Mouse (Mus musculus) hindbrain, postnatal 0 days (tissue): ENCODE results near the gene Shprh. TPM values are rescaled to one million over a fixed set of nuclear protein-coding genes. Genes with fewer than 3 reads are reported as not detected.

ENCODE experiments used
- ATAC-seq: fragments of 200-750 bp; cut with Nextera tagmentation; 2 replicates; pipeline ENCODE4 v1.8.0; 2017; ENCODE audit warnings: mild to moderate bottlenecking, moderate TSS enrichment, moderate library complexity
- DNase-seq: peaks from one replicate; pipeline ENCODE4 v3.0.0-alpha.2; 2015; ENCODE audit warnings: low spot score
- H3K27ac ChIP-seq: fragments of 300-500 bp; sonication (generic); 2 replicates; pipeline ENCODE4 v1.5.1; 2014; ENCODE audit warnings: mild to moderate bottlenecking
- H3K27me3 ChIP-seq: fragments of 300-500 bp; sonication (generic); 2 replicates; pipeline ENCODE4 v1.6.1; 2014; ENCODE audit warnings: low read length, mixed read lengths; ENCODE audit not compliant: insufficient read depth
- H3K36me3 ChIP-seq: fragments of 300-500 bp; sonication (generic); 2 replicates; pipeline ENCODE4 v1.6.1; 2014; ENCODE audit warnings: low read length, mixed read lengths; ENCODE audit not compliant: insufficient read depth
- H3K4me1 ChIP-seq: fragments of 300-500 bp; sonication (generic); 2 replicates; pipeline ENCODE4 v1.6.1; 2014; ENCODE audit warnings: antibody characterized with exemption, low read length, mixed read lengths; ENCODE audit not compliant: insufficient read depth
- H3K4me2 ChIP-seq: fragments of 300-500 bp; sonication (generic); 2 replicates; pipeline ENCODE4 v1.6.1; 2014; ENCODE audit warnings: low read depth, mild to moderate bottlenecking, low read length, moderate library complexity, mixed read lengths
- H3K4me3 ChIP-seq: fragments of 300-500 bp; sonication (generic); 2 replicates; pipeline ENCODE4 v1.5.1; 2014; ENCODE audit warnings: low read length
- H3K9ac ChIP-seq: fragments of 300-500 bp; sonication (generic); replicated peaks from 2 replicates; pipeline ENCODE4 v1.6.1; 2014; ENCODE audit warnings: mild to moderate bottlenecking, low read length, moderate library complexity, mixed read lengths
- H3K9me3 ChIP-seq: fragments of 300-500 bp; sonication (generic); 2 replicates; pipeline ENCODE4 v1.6.1; 2016; ENCODE audit warnings: low read length, mixed read lengths
- CTCF ChIP-seq: IDR thresholded peaks from 2 replicates; pipeline ENCODE4 v1.5.1; 2016; ENCODE audit warnings: antibody characterized with exemption, control low read depth, low read depth
- WGBS: fragments of 180-500 bp; shearing (Covaris S2); extraction: QIAGEN DNeasy Blood & Tissue Kit; methylation state at CpG from one replicate; pipeline ENCODE4 v1.1.7; 2014; 5-methylcytosine and 5-hydroxymethylcytosine counted together
- polyA plus RNA-seq: library from polyadenylated mRNA; unstranded; fragments of >200 nt; fragmentation: Nextera tagmentation; extraction: Ambion mirVana; gene quantifications from 2 replicates; pipeline ENCODE4 v1.2.1, GENCODE M21; 2015
- total RNA-seq: library from RNA; depleted of rRNA; stranded (reverse); fragments of >200 nt; gene quantifications from 2 replicates; pipeline ENCODE4 v1.2.3, GENCODE M21; 2014; rRNA removed

Gene Shprh
- total RNA-seq (17.5 and 20.3 TPM in 2 replicates), polyA plus RNA-seq (16.2 TPM in 2 replicates)

- Histone ChIP-seq H3K9me3 (no peaks in the 10 kb centered on the region), H3K4me2 (peak within 1 kb of the TSS; percentile 76), H3K9ac (peak within 1 kb of the TSS; percentile 86), H3K27me3 (no peaks in the 10 kb centered on the region), H3K4me1 (0 out of 2 replicates have a peak, but pooled peaks cover 8% of the 10 kb centered on the region), H3K4me3 (peak within 1 kb of the TSS; percentile 98), H3K27ac (peak within 1 kb of the TSS; percentile 80), H3K36me3 (no peaks in the 10 kb centered on the region)
- ATAC-seq (peak; percentile 100), DNase-seq (peak; percentile 99)
- peak; percentile 52 for TF ChIP-seq CTCF
- 1% methylated on average over 56 of the region's 60 CpGs for WGBS
Measured at GRCm38 (mm10) chr10:11148884-11149741, at the start of gene Shprh. Gene Shprh (plus strand): TSS chr10:11149427.

DNA sequence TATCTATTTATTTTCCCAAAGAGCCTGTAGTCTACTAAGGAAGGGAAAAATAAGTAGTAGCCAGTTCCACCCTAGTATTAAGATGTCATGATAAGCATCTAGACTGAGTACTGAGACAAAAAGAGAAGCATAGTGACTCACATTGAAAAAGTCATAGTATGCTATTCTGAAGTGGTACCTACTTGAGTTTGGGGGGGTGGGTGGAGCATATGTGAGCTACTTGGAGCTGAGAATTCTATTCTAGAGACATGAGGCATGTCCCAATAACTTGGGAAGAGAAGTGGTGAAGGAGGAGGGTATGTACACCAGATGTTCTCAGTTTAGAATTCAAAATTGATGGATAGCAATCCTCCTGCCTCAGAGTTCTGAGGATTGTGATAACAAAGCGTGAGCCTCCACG is 27.4 kb upstream of the Shprh start:
- no peak for TF ChIP-seq CTCF
- 95% methylated on average over 2 of the region's 2 CpGs for WGBS
- no peak for DNase-seq

GRCm38 (mm10) chr10:11145580-11145979 is 3.6 kb upstream of the Shprh start:
- no peaks in the 10 kb centered on the region for H3K27me3 ChIP-seq
- H3K9ac ChIP-seq: no peak overlapping the region
- DNase-seq (no peak), ATAC-seq (no peak)
- no peaks in the 10 kb centered on the region for H3K36me3 ChIP-seq
- H3K4me2 ChIP-seq: no peak overlapping the region
- H3K27ac ChIP-seq: no peak overlapping the region
- no peak for TF ChIP-seq CTCF
- H3K4me1 ChIP-seq: 0 out of 2 replicates have a peak, but pooled peaks cover 4% of the 10 kb centered on the region
- no peak overlapping the region for H3K4me3 ChIP-seq
- peaks cover 2% of the 10 kb centered on the region; the same call in 1 of the 2 replicates for H3K9me3 ChIP-seq

More for the DNA sequence above, 27.4 kb upstream of the Shprh start:
- Histone ChIP-seq H3K27me3 (no peaks in the 10 kb centered on the region), H3K36me3 (no peaks in the 10 kb centered on the region), H3K9me3 (no peaks in the 10 kb centered on the region), H3K27ac (no peak overlapping the region), H3K9ac (no peak overlapping the region), H3K4me1 (no peaks in the 10 kb centered on the region), H3K4me3 (no peak overlapping the region), H3K4me2 (no peak overlapping the region)
- ATAC-seq: no peak

GRCm38 (mm10) chr10:11148446-11148845 is 781 bp upstream of the Shprh start:
- 69% methylated on average over 4 of the region's 4 CpGs for WGBS
- no peak for TF ChIP-seq CTCF
- Histone ChIP-seq H3K4me2 (peak overlapping the region; percentile 40), H3K4me3 (peak overlapping the region; percentile 98), H3K27ac (no peak overlapping the region), H3K4me1 (0 out of 2 replicates have a peak, but pooled peaks cover 8% of the 10 kb centered on the region), H3K9ac (no peak overlapping the region), H3K36me3 (no peaks in the 10 kb centered on the region), H3K27me3 (no peaks in the 10 kb centered on the region), H3K9me3 (no peaks in the 10 kb centered on the region)
- no peak for ATAC-seq
- no peak for DNase-seq

- Histone ChIP-seq H3K9me3 (no peaks in the 10 kb centered on the region), H3K9ac (peak overlapping the region; percentile 86), H3K36me3 (no peaks in the 10 kb centered on the region), H3K4me2 (peak overlapping the region; percentile 76), H3K4me1 (0 out of 2 replicates have a peak, but pooled peaks cover 8% of the 10 kb centered on the region), H3K27me3 (no peaks in the 10 kb centered on the region), H3K4me3 (peak overlapping the region; percentile 98), H3K27ac (peak overlapping the region; percentile 80)
- DNase-seq (peak; percentile 41), ATAC-seq (no peak)
- 2% methylated on average over 20 of the region's 20 CpGs for WGBS
- no peak for TF ChIP-seq CTCF
Measured at GRCm38 (mm10) chr10:11149742-11150125, 507 bp downstream of the Shprh start.

- no peak for DNase-seq
- no peak for TF ChIP-seq CTCF
- 96% methylated on average over 14 of the region's 14 CpGs for WGBS
- H3K4me3 ChIP-seq: no peak overlapping the region
- H3K27me3 ChIP-seq: no peaks in the 10 kb centered on the region
- H3K27ac ChIP-seq: no peak overlapping the region
- 0 out of 2 replicates have a peak, but pooled peaks cover 8% of the 10 kb centered on the region for H3K4me1 ChIP-seq
- no peak overlapping the region for H3K9ac ChIP-seq
- H3K9me3 ChIP-seq: no peaks in the 10 kb centered on the region
- H3K36me3 ChIP-seq: no peaks in the 10 kb centered on the region
- ATAC-seq: no peak
- no peak overlapping the region for H3K4me2 ChIP-seq
Measured at GRCm38 (mm10) chr10:11151644-11152043, 2.4 kb downstream of the Shprh start.

- 88% methylated on average over 9 of the region's 9 CpGs for WGBS
- Histone ChIP-seq H3K4me1 (no peaks in the 10 kb centered on the region), H3K4me3 (no peak overlapping the region), H3K36me3 (peaks cover 5% of the 10 kb centered on the region), H3K27ac (no peak overlapping the region), H3K4me2 (no peak overlapping the region), H3K9me3 (no peaks in the 10 kb centered on the region), H3K27me3 (no peaks in the 10 kb centered on the region), H3K9ac (no peak overlapping the region)
- ATAC-seq (no peak), DNase-seq (no peak)
- TF ChIP-seq CTCF: peak; percentile 45
Measured at GRCm38 (mm10) chr10:11157039-11157438, 7.8 kb downstream of the Shprh start.
